Mouse (Mus musculus): Measurements from ENCODE around the gene Casq2. TPM values are rescaled to one million over a fixed set of nuclear protein-coding genes. Genes with fewer than 3 reads are reported as not detected.

Casq2 gene
- polyA plus RNA-seq, 1 experiment, result not detected

GRCm38 (mm10) chr3:102142947-102143346, 56.7 kb downstream of the Casq2 start:
- TF ChIP-seq POLR2A (IDR thresholded peaks at IDR 0.05; ENCODE audit: borderline replicate concordance, low read depth, low read length) (no peak), CTCF (IDR thresholded peaks at IDR 0.05; ENCODE audit: low read depth, low read length) (no peak)
- Histone ChIP-seq H3K4me3 (ENCODE audit: insufficient read depth, low read length) (no peak overlapping the region), H3K4me1 (ENCODE audit: control insufficient read depth, insufficient read depth, low read length) (no peaks in the 10 kb centered on the region), H3K27ac (ENCODE audit: insufficient read depth, low read depth, low read length) (no peak overlapping the region)

GRCm38 (mm10) chr3:102143536-102143935, 57.3 kb downstream of the Casq2 start:
- no peak for TF ChIP-seq POLR2A (IDR thresholded peaks at IDR 0.05; ENCODE audit: borderline replicate concordance, low read depth, low read length)
- no peak for TF ChIP-seq CTCF (IDR thresholded peaks at IDR 0.05; ENCODE audit: low read depth, low read length)
- Histone ChIP-seq H3K4me1 (ENCODE audit: control insufficient read depth, insufficient read depth, low read length) (no peaks in the 10 kb centered on the region), H3K27ac (ENCODE audit: insufficient read depth, low read depth, low read length) (no peak overlapping the region), H3K4me3 (ENCODE audit: insufficient read depth, low read length) (no peak overlapping the region)

GRCm38 (mm10) chr3:102144401-102144800, 58.2 kb downstream of the Casq2 start:
- Histone ChIP-seq H3K4me3 (ENCODE audit: insufficient read depth, low read length) (no peak overlapping the region), H3K27ac (ENCODE audit: insufficient read depth, low read depth, low read length) (no peak overlapping the region), H3K4me1 (ENCODE audit: control insufficient read depth, insufficient read depth, low read length) (no peaks in the 10 kb centered on the region)
- TF ChIP-seq POLR2A (IDR thresholded peaks at IDR 0.05; ENCODE audit: borderline replicate concordance, low read depth, low read length), result no peak
- TF ChIP-seq CTCF (IDR thresholded peaks at IDR 0.05; ENCODE audit: low read depth, low read length), result no peak

- Histone ChIP-seq H3K4me3 (ENCODE audit: insufficient read depth, low read length) (no peak overlapping the region), H3K4me1 (ENCODE audit: control insufficient read depth, insufficient read depth, low read length) (no peaks in the 10 kb centered on the region), H3K27ac (ENCODE audit: insufficient read depth, low read depth, low read length) (no peak overlapping the region)
- TF ChIP-seq CTCF (IDR thresholded peaks at IDR 0.05; ENCODE audit: low read depth, low read length) (no peak), POLR2A (IDR thresholded peaks at IDR 0.05; ENCODE audit: borderline replicate concordance, low read depth, low read length) (no peak)
These were observed 59.6 kb downstream of the Casq2 start for GRCm38 (mm10) chr3:102145645-102146386.

- no peaks in the 10 kb centered on the region for H3K4me1 ChIP-seq (ENCODE audit: control insufficient read depth, insufficient read depth, low read length)
- no peak overlapping the region for H3K4me3 ChIP-seq (ENCODE audit: insufficient read depth, low read length)
- TF ChIP-seq CTCF (IDR thresholded peaks at IDR 0.05; ENCODE audit: low read depth, low read length) (no peak), POLR2A (IDR thresholded peaks at IDR 0.05; ENCODE audit: borderline replicate concordance, low read depth, low read length) (no peak)
- no peak overlapping the region for H3K27ac ChIP-seq (ENCODE audit: insufficient read depth, low read depth, low read length)
These were observed 60.2 kb downstream of the Casq2 start for GRCm38 (mm10) chr3:102146428-102146827.

GRCm38 (mm10) chr3:102147189-102147588, 61.0 kb downstream of the Casq2 start:
- H3K4me3 ChIP-seq (ENCODE audit: insufficient read depth, low read length), result no peak overlapping the region
- no peak overlapping the region for H3K27ac ChIP-seq (ENCODE audit: insufficient read depth, low read depth, low read length)
- no peaks in the 10 kb centered on the region for H3K4me1 ChIP-seq (ENCODE audit: control insufficient read depth, insufficient read depth, low read length)
- TF ChIP-seq POLR2A (IDR thresholded peaks at IDR 0.05; ENCODE audit: borderline replicate concordance, low read depth, low read length), result no peak
- no peak for TF ChIP-seq CTCF (IDR thresholded peaks at IDR 0.05; ENCODE audit: low read depth, low read length)

GRCm38 (mm10) chr3:102149941-102150340, 63.7 kb downstream of the Casq2 start:
- no peak for TF ChIP-seq POLR2A (IDR thresholded peaks at IDR 0.05; ENCODE audit: borderline replicate concordance, low read depth, low read length)
- TF ChIP-seq CTCF (IDR thresholded peaks at IDR 0.05; ENCODE audit: low read depth, low read length), result no peak
- Histone ChIP-seq H3K27ac (ENCODE audit: insufficient read depth, low read depth, low read length) (no peak overlapping the region), H3K4me1 (ENCODE audit: control insufficient read depth, insufficient read depth, low read length) (no peaks in the 10 kb centered on the region), H3K4me3 (ENCODE audit: insufficient read depth, low read length) (no peak overlapping the region)

GRCm38 (mm10) chr3:102151850-102152249, 65.6 kb downstream of the Casq2 start:
- Histone ChIP-seq H3K4me1 (ENCODE audit: control insufficient read depth, insufficient read depth, low read length) (no peaks in the 10 kb centered on the region), H3K4me3 (ENCODE audit: insufficient read depth, low read length) (no peak overlapping the region), H3K27ac (ENCODE audit: insufficient read depth, low read depth, low read length) (no peak overlapping the region)
- TF ChIP-seq CTCF (IDR thresholded peaks at IDR 0.05; ENCODE audit: low read depth, low read length) (no peak), POLR2A (IDR thresholded peaks at IDR 0.05; ENCODE audit: borderline replicate concordance, low read depth, low read length) (no peak)

- Histone ChIP-seq H3K27ac (ENCODE audit: insufficient read depth, low read depth, low read length) (no peak overlapping the region), H3K4me3 (ENCODE audit: insufficient read depth, low read length) (no peak overlapping the region), H3K4me1 (ENCODE audit: control insufficient read depth, insufficient read depth, low read length) (no peaks in the 10 kb centered on the region)
- TF ChIP-seq CTCF (IDR thresholded peaks at IDR 0.05; ENCODE audit: low read depth, low read length) (no peak), POLR2A (IDR thresholded peaks at IDR 0.05; ENCODE audit: borderline replicate concordance, low read depth, low read length) (no peak)
These were observed 66.3 kb downstream of the Casq2 start for GRCm38 (mm10) chr3:102152471-102152870.

GRCm38 (mm10) chr3:102152872-102153271, 66.7 kb downstream of the Casq2 start:
- Histone ChIP-seq H3K4me3 (ENCODE audit: insufficient read depth, low read length) (no peak overlapping the region), H3K27ac (ENCODE audit: insufficient read depth, low read depth, low read length) (no peak overlapping the region), H3K4me1 (ENCODE audit: control insufficient read depth, insufficient read depth, low read length) (no peaks in the 10 kb centered on the region)
- no peak for TF ChIP-seq POLR2A (IDR thresholded peaks at IDR 0.05; ENCODE audit: borderline replicate concordance, low read depth, low read length)
- no peak for TF ChIP-seq CTCF (IDR thresholded peaks at IDR 0.05; ENCODE audit: low read depth, low read length)

All from bone marrow macrophage, adult 2 months (primary cell).